Comparison of ENCODE assay signal across 19 mouse cellular contexts in genomic region chr10:70552531-70552930, GRCm38 (mm10).
"Had no signal": no experiment of that assay in that cellular context is flagged by ENCODE, and none has a peak within 500 bp of the region (broad histone marks: within the 10 kb centered on the region; RNA-seq: fewer than 3 reads in every experiment).

No protein-coding gene starts in this region.

- H3K27ac ChIP-seq: kidney, postnatal 0 days; limb, embryonic 12.5 days; limb, embryonic 15.5 days; liver, embryonic 14.5 days; macrophage; midbrain, embryonic 12.5 days; midbrain, embryonic 15.5 days; neural tube, embryonic 13.5 days; stomach, postnatal 0 days had no signal

- DNase-seq: kidney, adult 2 months; kidney, postnatal 25 days; left cerebral cortex, postnatal 4 days; liver, postnatal 0 days; lung, embryonic 14.5 days; thymus, adult 18-20 months; thymus, postnatal 14 days; thymus, postnatal 4 days had no signal

- H3K27me3 ChIP-seq: limb, embryonic 12.5 days; limb, embryonic 15.5 days; midbrain, embryonic 12.5 days; midbrain, embryonic 15.5 days; neural tube, embryonic 13.5 days had no signal

- H3K9me3 ChIP-seq: limb, embryonic 12.5 days; limb, embryonic 15.5 days; midbrain, embryonic 12.5 days; midbrain, embryonic 15.5 days; neural tube, embryonic 13.5 days had no signal

- H3K9ac ChIP-seq: limb, embryonic 12.5 days; limb, embryonic 15.5 days; liver, embryonic 14.5 days; liver, postnatal 0 days; lung, embryonic 14.5 days; midbrain, embryonic 12.5 days; midbrain, embryonic 15.5 days; neural tube, embryonic 13.5 days had no signal

- ATAC-seq: liver, postnatal 0 days; lung, postnatal 0 days; midbrain, embryonic 15.5 days had no signal

- H3K4me3 ChIP-seq: limb, embryonic 12.5 days; limb, embryonic 15.5 days; midbrain, embryonic 12.5 days; midbrain, embryonic 15.5 days; neural tube, embryonic 13.5 days had no signal

- H3K4me2 ChIP-seq: limb, embryonic 12.5 days; limb, embryonic 15.5 days; liver, embryonic 11.5 days; lung, embryonic 14.5 days; midbrain, embryonic 12.5 days; midbrain, embryonic 15.5 days; neural tube, embryonic 13.5 days had no signal

- H3K4me1 ChIP-seq: limb, embryonic 12.5 days; limb, embryonic 15.5 days; midbrain, embryonic 15.5 days had no signal
